Comparison of ENCODE assay signal across 10 mouse cellular contexts in the genomic region with DNA sequence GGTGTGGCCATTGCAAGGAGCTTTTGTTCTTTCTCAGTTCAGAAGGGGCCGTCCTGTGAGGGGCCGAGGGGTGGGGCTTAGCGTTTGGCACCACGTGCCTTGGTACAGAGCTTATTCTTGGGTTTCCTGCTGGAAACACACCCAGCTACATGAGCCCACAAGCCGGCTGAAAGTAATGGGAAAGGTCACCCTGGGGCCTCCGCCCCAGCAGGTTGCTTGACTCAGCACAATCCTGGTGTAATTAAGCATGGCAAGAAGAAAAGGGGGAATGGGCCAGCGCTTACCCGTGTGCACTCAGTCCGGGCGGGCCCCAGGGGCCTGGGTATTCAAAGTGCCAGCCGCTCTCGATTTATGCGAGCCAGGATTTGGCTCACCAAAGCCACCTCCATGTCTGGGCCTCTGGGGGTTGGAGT. TPM values are rescaled to one million over a fixed set of nuclear protein-coding genes. Genes with fewer than 3 reads are reported as not detected.
DNase-seq lines count a peak whose midpoint lies in the region; ATAC-seq and TF ChIP-seq lines count a peak whose summit lies in the region.
"Had no signal": no experiment of that assay in that cellular context is flagged by ENCODE, and none has a peak within 500 bp of the region (broad histone marks: within the 10 kb centered on the region; RNA-seq: fewer than 3 reads in every experiment).

No protein-coding gene starts in this region.

- DNase-seq in layer of hippocampus, adult 2 months (ENCODE audit: low spot score in 2 of 2) = no peak
- DNase-seq in layer of hippocampus, adult 9-11 months = no peak
- no peak for DNase-seq in stomach, postnatal 0 days (ENCODE audit: low spot score)
- no peak for DNase-seq in thymus, postnatal 4 days
- no peak for DNase-seq in liver, embryonic 11.5 days (ENCODE audit: low spot score)
- DNase-seq: B cell, adult 2 months; lung, embryonic 14.5 days had no signal

- WGBS in hindbrain, embryonic 13.5 days = 3% methylated on average over 13 of the region's 13 CpGs
- WGBS in limb, embryonic 13.5 days = 39% methylated on average over 13 of the region's 13 CpGs
- 45% methylated on average over 13 of the region's 13 CpGs for WGBS in stomach, postnatal 0 days
- 65% methylated on average over 13 of the region's 13 CpGs for WGBS in intestine, postnatal 0 days
- 69% methylated on average over 13 of the region's 13 CpGs for WGBS in liver, embryonic 11.5 days

- ATAC-seq in hindbrain, embryonic 13.5 days (ENCODE audit: low FRiP score) = peak; percentile 92
- peak; percentile 51; the same call in 1 of the 2 replicates for ATAC-seq in limb, embryonic 13.5 days (ENCODE audit: low FRiP score, low read depth)
- ATAC-seq in stomach, postnatal 0 days (ENCODE audit: low FRiP score, low TSS enrichment) = peak; percentile 60; the same call in 1 of the 2 replicates
- no peak for ATAC-seq in intestine, postnatal 0 days
- ATAC-seq in liver, embryonic 11.5 days (replicated peaks; ENCODE audit: low FRiP score) = no peak

- TF ChIP-seq CTCF in layer of hippocampus, adult 2 months (conservative IDR thresholded peaks at IDR 0.05) = no peak
- no peak for TF ChIP-seq CTCF in stomach, postnatal 0 days (IDR thresholded peaks at IDR 0.05; ENCODE audit: low read depth)
- no peak for TF ChIP-seq CTCF in intestine, postnatal 0 days (IDR thresholded peaks at IDR 0.05; ENCODE audit: low read depth)

- no peak overlapping the region for H3K9ac ChIP-seq in hindbrain, embryonic 13.5 days
- H3K9ac ChIP-seq in limb, embryonic 13.5 days = no peak overlapping the region
- no peak overlapping the region for H3K9ac ChIP-seq in stomach, postnatal 0 days (ENCODE audit: low read length)
- H3K9ac ChIP-seq in intestine, postnatal 0 days (ENCODE audit: low read depth, low read length) = no peak overlapping the region
- H3K9ac ChIP-seq in liver, embryonic 11.5 days (ENCODE audit: low read depth, low read length) = no peak overlapping the region
- H3K9ac ChIP-seq: lung, embryonic 14.5 days had no signal

- H3K4me3 ChIP-seq in layer of hippocampus, adult 2 months = no peak overlapping the region
- H3K4me3 ChIP-seq in hindbrain, embryonic 13.5 days = no peak overlapping the region
- no peak overlapping the region for H3K4me3 ChIP-seq in limb, embryonic 13.5 days
- H3K4me3 ChIP-seq in stomach, postnatal 0 days (ENCODE audit: low read depth, low read length) = no peak overlapping the region
- no peak overlapping the region for H3K4me3 ChIP-seq in intestine, postnatal 0 days (ENCODE audit: low read depth, low read length)
- H3K4me3 ChIP-seq in liver, embryonic 11.5 days (ENCODE audit: low read depth, low read length) = no peak overlapping the region

- H3K4me1 ChIP-seq in hindbrain, embryonic 13.5 days (replicated peaks) = peaks cover 12% of the 10 kb centered on the region
- peaks cover 54% of the 10 kb centered on the region for H3K4me1 ChIP-seq in limb, embryonic 13.5 days
- H3K4me1 ChIP-seq in stomach, postnatal 0 days (replicated peaks; ENCODE audit: control insufficient read depth, insufficient read depth) = no peaks in the 10 kb centered on the region
- H3K4me1 ChIP-seq in intestine, postnatal 0 days (replicated peaks; ENCODE audit: control insufficient read depth, insufficient read depth, low read length) = no peaks in the 10 kb centered on the region
- H3K4me1 ChIP-seq in liver, embryonic 11.5 days (replicated peaks; ENCODE audit: control insufficient read depth, insufficient read depth, low read length) = no peaks in the 10 kb centered on the region

- H3K36me3 ChIP-seq in hindbrain, embryonic 13.5 days = no peaks in the 10 kb centered on the region
- H3K36me3 ChIP-seq in limb, embryonic 13.5 days = no peaks in the 10 kb centered on the region
- H3K36me3 ChIP-seq in stomach, postnatal 0 days (ENCODE audit: control insufficient read depth, insufficient read depth, low read length) = no peaks in the 10 kb centered on the region
- no peaks in the 10 kb centered on the region for H3K36me3 ChIP-seq in intestine, postnatal 0 days (ENCODE audit: control insufficient read depth, insufficient read depth)
- no peaks in the 10 kb centered on the region for H3K36me3 ChIP-seq in liver, embryonic 11.5 days (ENCODE audit: control insufficient read depth, insufficient read depth, low read length)

- TF ChIP-seq EP300 in stomach, postnatal 0 days (optimal IDR thresholded peaks at IDR 0.05) = no peak

- H3K9me3 ChIP-seq in hindbrain, embryonic 13.5 days = no peaks in the 10 kb centered on the region
- H3K9me3 ChIP-seq in limb, embryonic 13.5 days = no peaks in the 10 kb centered on the region
- no peaks in the 10 kb centered on the region for H3K9me3 ChIP-seq in stomach, postnatal 0 days (ENCODE audit: control insufficient read depth, low read length)
- no peaks in the 10 kb centered on the region for H3K9me3 ChIP-seq in intestine, postnatal 0 days (ENCODE audit: control insufficient read depth)
- H3K9me3 ChIP-seq in liver, embryonic 11.5 days (ENCODE audit: control insufficient read depth, low read length) = no peaks in the 10 kb centered on the region

- H3K27me3 ChIP-seq in hindbrain, embryonic 13.5 days = peaks cover 29% of the 10 kb centered on the region
- no peaks in the 10 kb centered on the region for H3K27me3 ChIP-seq in limb, embryonic 13.5 days
- H3K27me3 ChIP-seq in stomach, postnatal 0 days (ENCODE audit: control insufficient read depth, insufficient read depth, low read length) = no peaks in the 10 kb centered on the region
- H3K27me3 ChIP-seq in intestine, postnatal 0 days (replicated peaks; ENCODE audit: control insufficient read depth, insufficient read depth, low read length) = no peaks in the 10 kb centered on the region
- H3K27me3 ChIP-seq in liver, embryonic 11.5 days (replicated peaks; ENCODE audit: control insufficient read depth, insufficient read depth, low read length) = no peaks in the 10 kb centered on the region

- H3K27ac ChIP-seq in layer of hippocampus, adult 2 months = peak overlapping the region; percentile 67; the same call in 1 of the 2 replicates
- H3K27ac ChIP-seq in hindbrain, embryonic 13.5 days = no peak overlapping the region
- no peak overlapping the region for H3K27ac ChIP-seq in limb, embryonic 13.5 days
- H3K27ac ChIP-seq in stomach, postnatal 0 days (replicated peaks) = no peak overlapping the region
- H3K27ac ChIP-seq in intestine, postnatal 0 days (ENCODE audit: low read depth, low read length) = no peak overlapping the region
- no peak overlapping the region for H3K27ac ChIP-seq in liver, embryonic 11.5 days (ENCODE audit: low read depth, low read length)

- H3K4me2 ChIP-seq in hindbrain, embryonic 13.5 days = peak overlapping the region; percentile 27; the same call in 1 of the 2 replicates
- H3K4me2 ChIP-seq in limb, embryonic 13.5 days (replicated peaks) = no peak overlapping the region; the same call in 1 of the 2 replicates
- H3K4me2 ChIP-seq in stomach, postnatal 0 days (replicated peaks; ENCODE audit: low read depth) = no peak overlapping the region
- no peak overlapping the region for H3K4me2 ChIP-seq in intestine, postnatal 0 days (replicated peaks; ENCODE audit: low read depth)
- H3K4me2 ChIP-seq in liver, embryonic 11.5 days = no peak overlapping the region
- H3K4me2 ChIP-seq: lung, embryonic 14.5 days had no signal

RNA-seq across cellular contexts. Expression of gene Slit3, which starts 30.5 kb away (rescaled TPM):
- 100 to 1,000 TPM in 1 of 2 experiments, 10 to 100 TPM in 1; 98.9 to 106 TPM for total RNA-seq in layer of hippocampus, adult 2 months (2021)
- 25.9 and 28.7 TPM in 2 replicates for polyA plus RNA-seq in hindbrain, embryonic 13.5 days (2015; fragmentation: Nextera tagmentation; extraction: Ambion mirVana)
- 20.9 and 21.9 TPM in 2 replicates for polyA plus RNA-seq in limb, embryonic 13.5 days (2015; fragmentation: Nextera tagmentation; extraction: Ambion mirVana)
- polyA plus RNA-seq in stomach, postnatal 0 days (2015; fragmentation: Nextera tagmentation; extraction: Ambion mirVana) = 8.1 and 8.2 TPM in 2 replicates
- polyA plus RNA-seq in intestine, postnatal 0 days (2015; fragmentation: Nextera tagmentation; extraction: Ambion mirVana) = 4.5 and 4.8 TPM in 2 replicates
- polyA plus RNA-seq in liver, embryonic 11.5 days (2014; fragmentation: Nextera tagmentation; extraction: Ambion mirVana) = 6.4 and 6.8 TPM in 2 replicates

Comparison
In these comparisons a context has a peak if more than half of its experiments do, and no peak if none do; other contexts are left out.
1. ATAC-seq: peak in hindbrain, embryonic 13.5 days (single experiment), limb, embryonic 13.5 days (single experiment) and stomach, postnatal 0 days (single experiment); none in intestine, postnatal 0 days (single experiment) and liver, embryonic 11.5 days (single experiment).